Mouse (Mus musculus) CH12F3 (cell line): ENCODE results near the gene Paf1.

Source experiments
- in situ Hi-C: fragments of 300-500 bp; cut with MboI; formaldehyde crosslinking; loops from 2 replicates; pipeline ENCODE4 v1.14.3; 2020; ENCODE audit warnings: low sequenced_read_pairs

Gene Paf1

GRCm38 (mm10) chr7:28392429-28393271, at the start of gene Paf1, which contains the start of gene Med29:
Gene Paf1, plus strand, starts transcription at chr7:28392951.
Gene Med29, minus strand, starts transcription at chr7:28392708.
- in situ Hi-C loops = no loop called here

- in situ Hi-C loops = no loop called here
Measured at GRCm38 (mm10) chr7:28344637-28345036, 48.1 kb upstream of the Paf1 start.

GRCm38 (mm10) chr7:28347746-28348145, 45.0 kb upstream of the Paf1 start:
- in situ Hi-C loops = no loop called here

- in situ Hi-C loops = no loop called here
Measured at GRCm38 (mm10) chr7:28348601-28349000, 44.1 kb upstream of the Paf1 start.

- in situ Hi-C loops = no loop called here
Measured at GRCm38 (mm10) chr7:28350155-28350883, 42.4 kb upstream of the Paf1 start, which contains the start of gene Rps16. Gene Rps16, plus strand, starts transcription at chr7:28350652.

- in situ Hi-C loops = no loop called here
Measured at GRCm38 (mm10) chr7:28351676-28352191, 41.0 kb upstream of the Paf1 start.

GRCm38 (mm10) chr7:28353267-28353666, 39.5 kb upstream of the Paf1 start:
- in situ Hi-C loops = no loop called here

- in situ Hi-C loops = no loop called here
Measured at GRCm38 (mm10) chr7:28354113-28354581, 38.6 kb upstream of the Paf1 start.

- in situ Hi-C loops = no loop called here
Measured at GRCm38 (mm10) chr7:28354596-28354995, 38.2 kb upstream of the Paf1 start.

- in situ Hi-C loops = no loop called here
Measured at GRCm38 (mm10) chr7:28355221-28355620, 37.5 kb upstream of the Paf1 start.

- in situ Hi-C loops = no loop called here
Measured at GRCm38 (mm10) chr7:28356981-28357380, 35.8 kb upstream of the Paf1 start.

GRCm38 (mm10) chr7:28357984-28358383, 34.8 kb upstream of the Paf1 start:
- in situ Hi-C loops = no loop called here

GRCm38 (mm10) chr7:28358431-28358830, 34.3 kb upstream of the Paf1 start:
- in situ Hi-C loops = no loop called here

- in situ Hi-C loops = no loop called here
Measured at GRCm38 (mm10) chr7:28359854-28360253, 32.9 kb upstream of the Paf1 start.

GRCm38 (mm10) chr7:28360291-28360690, 32.5 kb upstream of the Paf1 start:
- in situ Hi-C loops = no loop called here

GRCm38 (mm10) chr7:28361647-28362341, 31.0 kb upstream of the Paf1 start:
- in situ Hi-C loops = no loop called here

GRCm38 (mm10) chr7:28362441-28363060, 30.2 kb upstream of the Paf1 start:
- in situ Hi-C loops = no loop called here

GRCm38 (mm10) chr7:28367663-28368275, 25.0 kb upstream of the Paf1 start:
- in situ Hi-C loops = no loop called here

- in situ Hi-C loops = no loop called here
Measured at GRCm38 (mm10) chr7:28368276-28368920, 24.4 kb upstream of the Paf1 start.

- in situ Hi-C loops = no loop called here
Measured at GRCm38 (mm10) chr7:28370051-28370450, 22.7 kb upstream of the Paf1 start.
